Mouse (Mus musculus) thymus, postnatal 25 days (tissue): Measurements from ENCODE around the gene Rbfox2.
A peak's percentile ranks its signal among the peaks of the same experiment; 100 is the strongest.

Experiments used
- DNase-seq: peaks from one replicate; pipeline ENCODE4 v3.0.0; 2022

Rbfox2 gene

DNA sequence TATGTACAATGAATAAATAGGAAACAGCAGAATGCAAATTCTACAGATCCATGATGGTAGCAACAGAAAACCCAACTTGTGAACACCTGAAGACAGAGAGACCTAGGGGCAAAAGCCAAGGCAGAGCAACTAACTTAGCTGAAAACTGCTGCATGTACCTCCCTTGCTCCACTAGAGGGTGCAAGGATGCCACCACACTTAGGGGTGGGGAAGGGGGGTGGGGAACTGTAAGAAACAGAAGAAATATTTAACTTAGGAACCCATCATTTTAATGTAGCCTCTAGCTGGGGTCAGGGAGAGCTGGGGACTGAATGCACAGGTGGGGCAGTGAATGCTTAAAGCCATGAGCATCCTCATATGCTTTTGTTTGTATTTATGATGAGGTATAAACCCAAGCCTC is 81.5 kb downstream of the Rbfox2 start:
- no peak for DNase-seq

DNA sequence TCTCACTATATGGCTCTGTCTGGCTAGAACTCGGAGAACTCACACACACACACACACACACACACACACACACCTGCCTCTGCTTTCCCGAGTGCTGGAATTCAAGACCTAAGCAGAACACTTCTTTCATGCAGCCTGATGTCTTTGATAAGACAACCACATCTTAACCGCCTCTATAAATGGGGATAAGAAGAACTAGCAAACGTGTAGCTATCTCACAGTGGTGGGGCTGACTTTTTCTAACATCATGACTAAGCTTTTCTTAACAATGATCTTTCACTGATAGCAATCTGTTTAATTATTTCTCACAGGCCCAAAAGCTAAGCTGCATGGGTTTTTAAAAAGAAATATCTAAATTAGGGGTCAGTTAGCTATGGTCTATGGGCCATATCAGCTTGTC is 86.0 kb downstream of the Rbfox2 start:
- no peak for DNase-seq

DNA sequence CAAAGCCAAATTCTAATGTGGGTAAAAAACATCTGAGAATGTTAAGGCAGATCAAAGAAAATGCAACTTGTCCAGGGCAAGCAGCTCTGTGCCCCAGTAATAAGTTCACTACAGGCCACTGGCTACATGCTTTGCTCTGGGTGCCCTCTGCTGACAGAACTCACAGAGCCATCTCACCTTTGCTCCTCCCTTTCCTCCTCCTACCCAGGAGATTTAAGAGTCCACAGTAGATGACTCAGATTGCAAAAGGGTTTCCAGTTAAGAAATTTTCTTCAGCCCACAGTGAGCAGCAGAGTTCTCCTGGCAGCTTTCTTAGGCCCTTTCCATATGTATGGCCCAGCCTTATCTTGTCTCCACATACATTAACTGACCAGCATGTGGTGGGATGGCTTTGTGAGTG is 86.7 kb downstream of the Rbfox2 start:
- DNase-seq = peak; percentile 2

DNA sequence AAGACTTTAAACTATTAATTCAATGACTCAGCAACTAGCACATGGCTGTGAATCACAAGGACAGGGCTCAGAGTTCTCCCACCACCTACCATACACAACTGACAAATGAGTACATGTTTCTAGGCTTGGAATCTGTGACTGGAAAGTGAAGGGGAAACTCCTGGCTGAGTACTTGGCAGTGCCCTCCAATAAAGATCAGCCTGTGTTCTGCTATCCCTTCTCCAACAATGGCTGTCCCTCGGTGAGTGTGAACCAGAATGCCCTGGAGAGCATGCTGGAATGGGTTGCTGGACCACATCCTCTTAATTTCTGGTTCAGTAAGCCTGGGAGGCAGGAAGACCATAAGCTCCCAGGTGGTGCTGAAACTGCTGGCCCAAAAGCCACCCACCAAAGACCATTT is 87.2 kb downstream of the Rbfox2 start:
- DNase-seq = no peak

DNA sequence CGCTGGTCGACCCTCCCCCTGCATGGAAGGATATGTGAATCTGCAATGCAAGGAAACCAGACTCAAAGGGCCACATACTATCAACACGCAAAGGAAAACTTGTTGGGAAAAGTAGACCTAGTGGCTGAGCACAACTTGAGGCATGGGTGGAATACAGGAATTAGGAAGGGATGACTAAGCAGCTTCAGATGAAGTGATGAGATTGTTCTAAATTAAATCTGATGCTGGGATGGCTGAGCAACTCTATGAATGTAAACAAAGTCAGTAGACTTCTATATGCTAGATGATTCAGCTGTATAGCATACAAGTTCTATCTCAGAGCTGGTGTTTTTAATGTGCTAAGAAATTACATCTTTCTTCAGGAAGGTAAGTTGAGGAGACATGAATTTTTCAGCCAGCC is 88.8 kb downstream of the Rbfox2 start:
- DNase-seq = no peak

DNA sequence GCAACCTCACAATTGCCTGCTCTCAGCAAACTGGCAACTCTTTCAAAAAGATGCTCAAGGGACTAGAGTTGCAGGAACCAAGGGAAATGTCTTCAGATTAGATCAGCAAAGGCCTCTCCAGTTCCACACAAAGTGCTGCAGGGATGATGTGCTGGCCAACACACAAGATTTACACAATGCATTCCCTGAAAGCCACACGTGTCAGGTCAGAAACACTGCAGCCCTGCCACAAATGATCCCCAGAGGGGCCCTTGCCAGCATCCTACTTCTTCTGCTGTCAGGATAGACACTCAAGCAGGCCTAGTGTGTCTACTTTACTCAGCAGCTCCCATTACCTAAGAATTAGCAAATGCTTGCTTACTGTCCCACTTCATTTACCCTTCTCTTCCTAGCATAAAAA is 89.3 kb downstream of the Rbfox2 start:
- no peak for DNase-seq

DNA sequence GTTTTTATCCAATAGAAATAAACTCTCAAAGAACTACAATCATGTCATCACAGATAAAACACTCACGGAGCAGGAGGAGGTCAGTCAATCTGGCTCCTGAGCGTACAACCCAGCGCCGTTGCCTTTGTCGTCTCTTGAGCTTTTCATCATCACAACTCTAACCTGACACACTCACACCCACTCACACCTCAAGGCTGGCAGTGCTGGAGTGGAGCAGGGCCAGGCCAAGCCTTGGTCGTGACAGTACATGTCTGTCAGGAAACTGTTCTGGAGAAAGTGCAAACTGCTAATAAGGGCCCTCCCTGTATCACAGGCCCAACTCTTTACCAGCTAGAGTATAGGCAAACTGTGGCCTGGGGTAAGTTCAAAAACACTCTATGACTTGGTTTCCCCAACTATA is 90.1 kb downstream of the Rbfox2 start:
- DNase-seq = no peak

DNA sequence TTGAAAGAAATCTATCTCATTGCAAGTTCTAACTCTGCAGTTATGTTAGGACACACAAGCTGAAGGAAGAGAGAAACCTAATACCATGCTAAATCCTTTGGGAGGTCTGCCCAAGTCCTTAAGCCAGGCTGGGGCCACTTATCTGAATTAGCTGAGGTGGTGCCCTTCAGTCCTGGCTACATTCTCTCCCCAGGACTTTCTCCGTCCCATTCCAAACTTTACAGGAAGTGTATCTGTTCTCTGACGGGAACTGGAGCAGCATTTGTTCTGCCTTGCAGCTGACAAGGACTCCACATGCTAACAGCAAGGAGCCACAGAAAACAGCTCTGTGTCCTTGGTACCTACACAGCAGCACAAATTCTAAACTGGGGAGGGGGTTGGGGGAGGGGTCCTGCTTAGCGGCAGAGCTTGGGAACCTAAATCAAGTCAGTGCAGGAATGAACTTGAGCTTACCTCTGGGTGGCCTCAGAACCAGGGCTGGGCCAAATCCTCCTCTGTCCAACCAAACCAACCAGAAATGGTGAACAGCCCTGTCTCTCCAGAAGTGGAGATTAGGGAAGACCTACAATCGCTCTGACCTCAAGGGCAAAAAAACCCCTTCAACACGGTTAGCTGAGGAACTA is 91.5 kb downstream of the Rbfox2 start:
- DNase-seq = no peak

DNA sequence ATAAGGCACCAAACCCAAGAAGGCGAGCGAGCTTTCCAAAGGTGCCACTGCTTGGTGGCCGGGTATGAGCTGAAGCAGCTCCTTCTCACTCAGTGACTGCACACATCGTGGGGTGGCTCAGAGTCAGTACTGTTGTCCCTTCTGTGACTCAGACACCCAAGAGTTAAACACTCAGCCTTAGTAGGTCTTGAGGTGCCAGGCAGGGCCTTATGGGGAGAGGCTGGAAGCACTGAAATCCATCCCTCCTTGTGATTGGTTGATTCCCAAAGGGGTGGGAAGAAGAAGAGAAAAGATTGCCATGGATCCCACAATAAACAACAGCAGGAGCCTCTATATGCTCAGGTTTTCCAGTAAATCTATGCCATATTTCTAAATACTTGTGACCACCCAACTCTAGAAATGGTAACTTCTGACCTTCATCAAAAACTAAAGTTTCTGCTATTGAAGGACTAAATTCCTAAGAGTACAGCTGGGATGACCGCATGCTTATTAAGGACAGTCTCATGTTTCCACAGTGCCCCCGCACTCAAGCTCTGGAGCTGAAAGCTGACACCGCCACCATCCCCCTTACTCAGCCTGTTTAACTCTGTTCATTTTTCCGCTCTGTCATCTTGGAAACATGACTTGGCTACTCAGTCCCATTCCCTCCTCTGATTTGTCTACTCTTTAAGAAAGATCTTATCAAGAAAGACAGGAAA is 92.2 kb downstream of the Rbfox2 start:
- DNase-seq = no peak

DNA sequence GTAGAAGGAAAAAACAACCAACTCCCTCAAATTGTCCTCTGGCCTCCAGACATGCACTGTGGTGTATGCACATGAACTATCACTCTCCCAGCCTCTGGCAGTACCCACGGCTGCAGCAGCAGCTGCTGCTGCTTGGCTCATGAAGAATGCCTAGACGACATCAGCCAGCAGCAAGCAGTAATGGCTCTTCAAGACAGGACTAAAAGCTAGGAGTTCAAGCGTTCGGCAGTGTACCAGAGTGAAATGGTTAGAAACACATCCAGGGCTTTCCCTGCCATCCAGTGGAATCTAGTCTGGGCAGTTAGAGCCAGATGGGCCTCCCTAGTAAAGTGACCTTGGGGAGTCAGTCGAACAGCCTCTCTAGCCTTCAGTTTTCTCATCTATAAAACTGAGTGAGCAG is 93.0 kb downstream of the Rbfox2 start:
- DNase-seq = no peak

DNA sequence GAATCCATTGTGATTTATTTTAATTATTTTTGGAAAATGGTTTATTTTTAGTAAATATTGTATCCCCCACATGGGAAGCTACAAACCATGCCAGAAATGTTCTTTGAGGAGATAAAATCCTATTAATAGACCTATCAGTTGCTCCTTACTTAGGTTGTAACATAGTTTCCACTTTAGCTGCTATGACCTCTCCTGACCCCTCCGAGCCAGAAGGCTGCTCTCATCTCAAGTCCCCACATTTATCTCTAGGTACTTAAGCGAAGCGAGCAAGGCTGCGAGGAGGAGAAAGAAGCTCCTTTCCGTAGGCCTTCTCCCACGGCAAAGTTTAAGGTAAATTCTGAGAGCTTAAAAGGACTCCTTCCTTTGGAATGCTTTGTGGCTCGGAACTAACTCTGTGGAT is 94.0 kb downstream of the Rbfox2 start:
- no peak for DNase-seq

DNA sequence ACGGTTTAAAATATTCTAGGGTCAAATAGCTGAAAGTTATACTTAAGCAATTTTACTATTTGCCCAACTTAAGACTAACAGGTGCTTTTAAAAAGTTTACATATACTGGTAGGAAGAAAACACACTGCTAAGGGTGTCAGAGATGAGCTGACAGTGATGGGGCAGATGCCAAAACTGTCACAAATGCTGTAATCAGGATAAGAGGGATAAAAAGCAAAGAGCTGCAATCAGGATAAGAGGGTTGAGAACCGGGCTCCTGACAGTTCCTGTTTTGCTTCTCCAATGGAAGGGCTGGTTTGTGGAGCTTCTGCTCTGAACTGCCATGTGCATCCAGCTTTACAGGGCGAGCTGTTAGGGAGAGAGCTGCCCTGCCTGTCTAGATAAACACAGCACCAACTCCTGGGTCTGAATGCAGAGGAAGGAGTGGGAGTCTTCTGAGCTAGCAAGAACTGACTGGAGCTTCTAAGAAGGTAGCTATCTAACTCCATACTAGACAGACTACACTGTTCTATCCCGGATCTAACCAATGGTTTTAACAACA is 94.5 kb downstream of the Rbfox2 start:
- DNase-seq = no peak

DNA sequence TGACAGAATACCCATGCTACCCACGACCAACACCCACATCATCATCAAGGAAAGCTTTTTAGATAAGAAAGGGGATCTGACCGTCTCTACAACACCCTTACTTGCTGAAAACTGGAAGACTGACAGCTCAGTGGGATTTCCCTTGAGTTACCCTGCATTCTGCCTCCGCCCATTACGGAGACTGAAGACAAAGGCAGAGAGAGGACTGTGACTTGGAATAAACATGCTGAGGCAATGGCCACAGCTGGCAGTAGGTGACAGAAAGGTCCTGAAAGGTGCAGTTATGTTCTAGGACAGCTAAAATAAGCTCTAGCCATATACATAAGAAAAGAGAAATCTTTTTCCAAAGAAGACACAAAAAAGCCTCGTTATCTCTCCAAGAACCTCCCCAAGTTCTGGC is 99.8 kb downstream of the Rbfox2 start:
- DNase-seq = no peak

DNA sequence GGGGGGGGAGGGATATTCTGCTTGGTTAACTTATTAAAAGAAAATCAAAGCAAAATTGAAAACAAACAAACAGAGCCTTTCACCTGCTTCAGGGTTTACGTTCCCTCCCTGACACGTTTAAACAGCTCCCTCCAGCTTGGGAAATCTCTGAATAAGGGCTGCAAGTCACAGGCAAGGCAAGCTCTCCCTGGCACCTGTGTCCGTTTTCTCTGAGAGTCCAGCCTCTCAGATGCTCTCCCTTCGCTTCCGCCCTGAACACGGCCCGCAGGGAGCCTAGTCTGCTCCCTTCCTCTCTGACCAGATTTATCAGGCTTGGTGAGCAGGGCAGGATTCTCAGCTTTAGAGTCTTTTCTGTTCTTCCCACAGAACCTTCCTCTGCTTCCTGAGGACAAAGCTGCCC is 101.9 kb downstream of the Rbfox2 start:
- no peak for DNase-seq

DNA sequence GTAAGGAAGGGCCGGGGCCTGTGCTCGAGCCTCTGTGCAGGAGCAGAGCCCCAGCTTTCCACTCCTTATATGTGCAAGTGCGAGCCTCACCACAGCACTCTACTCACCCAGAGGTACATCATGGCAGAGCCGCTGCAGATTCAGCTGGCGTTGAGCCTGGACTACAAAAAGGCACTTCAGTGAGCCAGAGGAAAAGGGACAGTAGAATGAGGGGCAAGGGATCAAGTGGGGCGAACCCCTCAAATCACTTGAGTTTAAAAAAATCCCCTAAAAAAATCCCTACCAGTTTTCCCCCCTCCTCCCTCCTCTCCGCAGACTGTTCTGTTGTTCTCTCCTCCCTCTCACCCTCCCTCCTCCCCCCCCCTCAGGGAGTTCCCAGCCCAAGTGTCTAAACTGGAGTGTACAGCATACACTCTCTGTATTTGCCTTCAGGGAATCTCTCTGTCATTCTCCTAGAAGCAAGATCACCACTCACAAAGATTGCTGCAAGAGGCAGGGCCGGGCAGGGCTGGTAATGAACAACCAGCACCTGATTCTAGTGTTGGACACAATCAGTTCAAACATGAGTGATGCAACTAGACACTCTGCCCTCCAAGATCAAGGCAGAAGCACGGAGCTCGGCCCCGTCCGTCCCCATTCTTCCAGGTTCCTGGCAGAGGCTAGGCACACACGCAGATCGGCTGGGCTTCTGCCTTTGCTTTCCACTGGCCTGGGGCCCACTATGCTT is 103.4 kb downstream of the Rbfox2 start:
- DNase-seq = no peak

DNA sequence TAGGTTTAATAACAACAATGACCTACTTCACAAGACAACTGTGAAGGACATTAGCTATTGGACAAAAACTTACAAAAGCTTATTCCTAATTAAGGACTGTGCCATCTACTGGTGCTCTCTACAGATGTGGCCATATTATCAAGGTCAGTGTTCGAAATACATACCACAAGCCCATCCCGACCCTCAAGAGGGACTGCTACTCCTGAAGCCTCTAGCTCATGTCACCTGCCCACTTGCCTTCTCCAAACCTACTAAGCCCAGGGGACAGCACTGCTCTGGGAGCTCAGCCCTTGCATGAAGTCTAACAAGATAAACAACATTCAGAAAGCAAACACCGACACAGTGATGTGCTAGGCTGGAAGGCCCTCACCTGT is 103.9 kb downstream of the Rbfox2 start:
- DNase-seq = no peak

DNA sequence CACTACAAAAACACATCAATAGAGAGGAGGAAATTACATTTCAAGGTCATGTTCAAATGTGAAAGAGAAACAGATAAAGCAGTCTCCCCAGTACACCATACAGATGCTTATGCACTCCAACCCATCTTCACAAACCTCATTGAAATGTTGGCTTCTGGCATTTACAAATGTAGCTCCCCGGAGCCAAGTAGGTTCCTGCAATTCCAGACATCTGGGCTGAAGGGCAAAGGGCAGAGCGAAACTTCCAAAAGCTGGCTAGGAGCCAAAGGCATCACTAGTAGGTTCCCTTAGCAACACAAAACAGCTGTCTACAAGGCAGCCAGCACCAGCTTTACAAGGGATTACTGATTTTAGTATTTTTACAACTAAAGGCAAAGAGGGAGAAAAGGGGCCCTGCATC is 104.6 kb downstream of the Rbfox2 start:
- DNase-seq = no peak

DNA sequence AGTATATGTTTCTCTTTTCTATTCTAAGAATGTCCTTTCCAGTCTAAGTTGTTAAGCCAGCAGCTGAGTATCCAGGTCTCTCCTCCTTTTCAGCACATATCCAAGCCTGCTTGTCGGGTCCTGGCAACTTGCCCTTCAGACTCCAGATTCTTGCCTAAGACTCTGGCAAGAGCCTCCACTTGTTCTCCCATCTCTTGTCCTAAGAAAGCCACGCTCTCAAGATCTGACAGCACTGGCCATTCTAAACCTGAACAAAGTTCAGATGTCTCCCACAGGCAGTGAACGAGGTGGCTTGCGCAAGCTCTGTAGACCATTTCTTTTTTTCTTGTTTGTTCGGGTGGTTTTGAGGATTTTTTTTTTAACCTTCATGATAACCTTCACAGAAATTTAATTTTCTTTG is 110.0 kb downstream of the Rbfox2 start:
- DNase-seq = no peak

DNA sequence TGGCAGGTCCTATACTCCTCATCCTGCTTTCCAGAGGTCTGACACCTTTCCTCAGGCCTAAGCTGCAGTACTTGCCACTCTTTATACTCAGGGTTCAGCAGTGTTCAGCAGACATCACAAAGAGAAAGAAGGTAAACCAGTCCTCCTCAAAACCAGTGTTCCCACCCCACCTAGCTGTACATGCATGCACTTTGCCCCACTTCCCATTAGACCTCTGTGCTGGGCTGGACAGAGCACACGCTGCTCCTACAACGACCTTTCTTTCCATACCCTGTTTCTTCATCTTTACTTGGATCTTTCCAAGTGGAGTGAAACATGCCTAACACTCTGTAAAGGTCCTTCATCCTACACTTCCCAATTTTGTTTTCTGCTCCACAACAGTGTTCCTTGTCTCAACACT is 110.8 kb downstream of the Rbfox2 start:
- DNase-seq = no peak

DNA sequence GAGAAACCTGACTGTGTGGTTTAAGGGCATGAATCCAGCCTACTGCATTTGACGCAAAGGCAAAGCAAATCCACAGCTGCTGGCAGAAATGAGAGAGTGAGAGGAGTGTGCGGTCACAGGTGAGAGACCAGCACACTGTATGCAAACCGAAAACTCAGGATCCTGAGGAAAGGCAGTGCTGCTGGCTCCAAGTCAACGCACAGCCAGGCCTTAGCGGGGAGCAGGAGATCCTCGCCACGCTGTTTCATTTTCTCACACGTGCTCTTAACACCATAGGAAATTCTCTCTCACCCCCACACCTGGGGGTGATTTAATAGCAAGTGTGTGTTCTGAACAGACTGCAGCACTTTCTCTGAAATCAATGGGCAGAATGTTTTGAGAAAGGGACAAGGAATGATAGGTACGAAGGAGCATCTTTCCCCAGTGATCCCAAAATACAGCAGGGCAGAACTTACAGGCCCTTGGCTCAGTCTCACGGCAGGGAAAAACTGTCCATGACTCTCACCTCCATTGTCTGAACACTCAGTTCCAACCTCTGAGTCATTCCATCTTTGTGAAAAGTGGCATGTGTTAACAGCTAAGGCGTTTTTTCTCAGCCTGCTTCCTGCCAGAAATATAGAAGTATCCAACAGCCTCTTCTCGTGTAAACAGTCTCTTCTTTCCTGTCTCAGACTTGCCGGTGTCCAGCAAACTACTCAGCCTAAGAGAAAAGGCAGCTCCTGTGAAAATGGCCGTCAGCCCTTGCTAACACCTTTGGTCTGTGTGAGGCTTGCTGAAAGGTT is 114.5 kb downstream of the Rbfox2 start:
- DNase-seq = no peak

DNA sequence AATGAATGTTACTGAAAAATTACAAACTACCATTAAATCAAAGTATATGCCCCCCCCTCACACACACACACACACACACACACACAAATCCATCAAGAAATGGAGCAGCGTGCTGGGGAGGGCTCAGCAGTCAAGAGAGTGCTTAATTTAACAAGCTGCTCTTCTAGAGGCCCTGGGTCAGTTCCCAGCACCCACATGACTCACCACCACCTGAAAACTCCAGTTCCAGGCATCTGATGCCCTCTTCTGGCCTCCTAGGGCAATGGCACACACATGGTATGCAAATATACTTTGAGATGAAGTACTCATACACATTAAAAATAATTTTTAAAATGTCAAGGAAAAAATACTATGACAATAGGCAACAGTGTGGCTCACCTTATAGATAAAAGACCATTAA is 120.7 kb downstream of the Rbfox2 start:
- no peak for DNase-seq

DNA sequence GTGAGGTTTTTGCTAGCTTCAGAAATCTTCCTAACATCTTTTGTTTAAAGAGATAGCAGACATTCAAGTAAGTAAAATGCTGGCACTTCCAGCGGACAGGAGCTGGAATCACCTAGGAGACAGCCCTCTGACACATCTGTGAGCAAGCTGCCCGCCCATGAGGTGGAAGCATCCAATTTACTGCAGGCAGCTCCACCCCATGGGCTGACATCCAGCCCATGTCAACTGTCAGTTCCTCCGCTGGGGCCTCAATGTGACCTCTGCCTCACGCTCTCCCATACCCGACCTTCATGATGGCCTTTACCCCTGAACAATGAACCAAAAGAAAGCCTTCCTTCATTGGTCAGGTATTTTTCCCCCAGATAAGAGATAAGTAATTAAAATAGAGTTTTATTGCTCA is 121.2 kb downstream of the Rbfox2 start:
- DNase-seq = no peak

DNA sequence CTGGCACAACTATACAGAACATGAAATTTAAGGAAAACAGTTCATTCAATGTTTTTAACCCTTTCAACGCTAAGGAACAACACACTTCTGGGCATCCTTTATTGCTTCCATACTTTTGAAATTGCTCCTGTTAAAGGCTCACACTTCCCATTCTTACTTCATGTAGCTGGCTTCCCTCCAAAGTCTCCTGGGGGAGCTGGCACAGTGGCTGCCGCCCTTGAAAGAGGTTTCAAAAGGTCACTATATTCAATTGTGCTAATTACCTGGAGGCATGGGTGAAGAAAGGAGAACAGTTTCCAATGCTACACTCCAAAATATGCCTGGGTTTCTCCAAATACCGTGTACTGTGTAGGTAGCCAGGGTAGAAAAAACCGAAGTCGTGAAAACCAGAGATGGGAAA is 124.0 kb downstream of the Rbfox2 start:
- DNase-seq = no peak

DNA sequence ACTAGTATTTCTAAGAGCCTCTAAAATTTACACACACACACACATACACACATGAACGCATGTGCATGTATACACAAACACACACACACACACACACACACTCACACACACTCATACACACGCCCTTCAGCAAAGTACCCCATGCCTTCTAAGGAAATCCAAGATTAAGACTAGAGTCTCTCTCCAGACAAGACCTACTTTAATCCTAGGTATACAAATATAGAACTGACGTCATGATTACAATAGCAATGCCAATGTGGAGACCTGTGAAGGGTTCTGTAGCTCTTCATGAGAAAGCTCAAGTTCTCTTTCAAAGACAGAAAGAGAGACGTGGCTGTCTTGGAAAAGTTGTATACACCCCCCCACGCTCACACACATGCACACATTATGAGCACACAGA is 132.8 kb downstream of the Rbfox2 start:
- DNase-seq = no peak
